Mouse (Mus musculus): Measurements from ENCODE around the gene D330045A20Rik. TPM values are rescaled to one million over a fixed set of nuclear protein-coding genes. Genes with fewer than 3 reads are reported as not detected.

Gene D330045A20Rik
- polyA plus RNA-seq (2015; fragmentation: Nextera tagmentation; extraction: Ambion mirVana) = 1.2 and 1.6 TPM in 2 replicates

DNA sequence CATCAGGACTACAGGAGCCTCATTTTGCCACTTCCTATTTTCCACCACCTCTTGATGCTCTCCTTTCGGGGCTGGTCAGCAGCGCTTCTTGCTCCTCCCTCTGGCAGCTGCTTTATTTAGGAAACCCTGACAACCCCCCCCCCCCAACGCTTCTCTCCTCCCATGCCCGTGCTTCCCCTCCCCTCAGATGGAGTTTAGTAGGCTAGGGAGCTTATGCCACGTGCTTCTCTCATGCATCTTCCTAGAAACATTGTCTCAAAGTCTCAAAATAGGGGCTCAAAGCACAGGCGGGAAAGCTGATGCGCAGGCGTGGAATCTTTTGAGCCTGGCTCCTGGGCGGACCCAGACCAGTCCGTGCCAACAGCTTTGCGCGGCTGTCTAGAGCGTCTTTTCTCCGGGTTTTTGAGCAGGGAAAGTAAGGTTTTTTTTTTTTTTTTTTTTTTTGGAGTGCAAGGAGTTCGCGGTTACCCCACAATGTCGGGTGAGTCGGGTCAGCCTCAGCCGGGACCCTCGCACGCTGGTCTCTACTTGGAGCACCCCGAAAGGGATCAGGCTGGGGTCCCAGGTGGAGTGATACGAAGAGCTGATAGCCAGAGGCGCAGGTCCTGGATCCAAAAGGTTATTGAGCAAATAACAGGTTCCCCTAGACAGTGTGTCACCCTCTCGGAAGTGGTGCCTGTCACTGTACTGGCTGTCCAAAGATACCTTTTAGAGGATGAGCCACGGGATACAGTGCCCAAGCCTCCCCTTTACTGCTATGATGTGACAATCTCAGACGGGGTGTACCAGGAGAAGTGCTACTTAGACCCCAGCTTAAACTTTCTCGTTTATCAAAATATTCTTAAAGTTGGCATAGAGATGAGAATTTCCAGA is at the start of gene D330045A20Rik:
D330045A20Rik (plus strand) TSS at position 346 of the 873 bp plus-strand sequence.

DNA sequence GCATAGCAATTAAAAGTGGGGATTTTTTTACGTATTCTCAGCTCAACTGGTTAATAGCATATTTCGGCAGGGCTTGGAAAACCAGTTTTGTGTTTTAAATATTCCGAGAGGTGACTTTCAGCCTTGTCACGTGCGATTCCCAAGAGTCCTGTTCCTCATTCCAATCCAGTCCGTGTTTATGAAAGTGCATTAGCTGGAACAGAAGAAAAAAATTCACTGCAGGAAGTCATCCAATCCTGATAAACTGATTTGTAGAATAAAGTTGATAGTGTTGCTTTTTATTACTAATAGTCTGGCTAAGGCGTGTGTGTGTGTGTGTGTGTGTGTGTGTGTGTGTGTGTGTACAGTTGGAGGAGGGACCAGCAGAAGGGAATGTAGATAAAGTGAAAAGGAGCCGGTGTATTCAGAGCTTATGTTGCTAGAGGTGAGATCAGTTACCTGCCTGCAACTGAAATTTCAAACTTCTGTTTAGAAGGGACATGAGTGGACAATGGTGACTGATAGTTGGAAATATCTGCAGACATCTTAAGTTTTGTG is 82.8 kb downstream of the D330045A20Rik start, which contains the start of gene Rnf128:
Rnf128 (plus strand) TSS at position 392 of the 537 bp plus-strand sequence.

Other genes starting within 250 kb of the D330045A20Rik start
- gene Trap1a, start 146.7 kb upstream of the D330045A20Rik start, polyA plus RNA-seq (2015; fragmentation: Nextera tagmentation; extraction: Ambion mirVana) = not detected in 2 replicates
- gene Rnf128, start 82.9 kb downstream of the D330045A20Rik start, polyA plus RNA-seq (2015; fragmentation: Nextera tagmentation; extraction: Ambion mirVana) = 26.4 and 31.4 TPM in 2 replicates
- 1.4 TPM in 2 replicates for gene Tbc1d8b, start 204.6 kb downstream of the D330045A20Rik start, polyA plus RNA-seq (2015; fragmentation: Nextera tagmentation; extraction: Ambion mirVana)
- gene Gm15013, start 234.1 kb downstream of the D330045A20Rik start, polyA plus RNA-seq (2015; fragmentation: Nextera tagmentation; extraction: Ambion mirVana) = 0.22 TPM in 1 of 2 replicates, not detected in the other

Measured in skeletal muscle tissue, postnatal 0 days (tissue).